Mouse (Mus musculus): ENCODE measurements around the gene Kcnd2. TPM values are rescaled to one million over a fixed set of nuclear protein-coding genes. Genes with fewer than 3 reads are reported as not detected.

Kcnd2 gene
- 0.05 and 0.09 TPM in 2 replicates for polyA plus RNA-seq (2012; rRNA removed; ENCODE audit: low replicate concordance)

DNA sequence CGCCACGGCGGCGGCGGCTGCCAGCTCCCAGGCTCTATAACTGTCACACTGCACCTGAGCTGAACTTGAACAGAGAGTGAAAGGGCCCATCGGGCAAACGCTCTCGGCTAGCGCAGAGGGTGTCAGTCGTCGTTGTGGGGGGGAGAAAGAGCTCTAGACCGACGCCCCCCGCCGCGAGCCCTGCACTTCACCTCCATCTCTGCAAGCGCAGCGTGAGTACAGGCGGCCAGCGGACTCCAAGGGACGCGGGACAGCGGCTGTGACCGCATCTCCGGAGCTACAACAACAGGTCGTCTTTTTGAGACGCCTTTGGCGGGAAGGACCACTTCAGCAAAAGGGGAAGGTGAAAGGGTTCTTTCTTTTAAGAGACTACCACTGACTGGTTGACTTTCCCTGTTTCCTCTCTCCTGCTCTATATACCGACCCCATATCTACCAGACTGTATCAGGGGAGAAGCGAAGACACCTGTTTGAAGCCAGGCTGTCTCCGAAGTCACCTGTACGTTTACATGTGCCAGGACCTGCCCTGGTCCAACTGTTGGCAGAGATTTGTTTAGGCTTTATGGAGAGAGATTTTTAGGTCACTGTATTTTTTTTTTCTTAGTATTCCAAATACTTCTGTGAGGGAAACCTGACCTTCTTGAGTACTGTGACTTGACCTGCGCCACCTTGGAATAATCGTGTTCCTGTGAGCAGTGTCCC, at the start of gene Kcnd2:
Gene Kcnd2, plus strand, starts transcription at position 13 of the 701 bp plus-strand sequence.

